Mouse (Mus musculus): ENCODE data around the gene 1700024G13Rik.

Gene 1700024G13Rik

GRCm38 (mm10) chr14:32332515-32333445 is 55.4 kb downstream of the 1700024G13Rik start:
- no peak for DNase-seq (ENCODE audit: low read depth, low spot score)

- no peak for DNase-seq (ENCODE audit: low read depth, low spot score)
Observed at GRCm38 (mm10) chr14:32327366-32327765, 60.8 kb downstream of the 1700024G13Rik start.

Measured in CD4-positive, CD25-positive, alpha-beta regulatory T cell, adult 2 months (primary cell).